Mouse (Mus musculus) CH12.LX (cell line): ENCODE measurements at regions not wholly inside any gene's neighbourhood (a gene's known extent, or its start where the extent isn't known, plus 50 kb on each side); places are given as distances from the start of the nearest gene placed in this dataset.

Experiments
- DNase-seq: peaks from one replicate; pipeline ENCODE4 v3.0.0-alpha.2; 2013; ENCODE audit errors: extremely low read depth
- H3K27ac ChIP-seq: 2 replicates; pipeline ENCODE4 v1.5.1; 2012; ENCODE audit warnings: low read depth, mild to moderate bottlenecking, control low read depth, moderate library complexity; ENCODE audit not compliant: insufficient read depth
- H3K27me3 ChIP-seq: replicated peaks from 2 replicates; pipeline ENCODE3; 2012; ENCODE audit warnings: inconsistent platforms
- H3K36me3 ChIP-seq, 2 experiments: replicated peaks in 1 of 2; 2 replicates each; pipeline versions ENCODE3 to v1.6.1; 2012; ENCODE audit warnings: inconsistent platforms in 1 of 2, low read length in 1 of 2, mild to moderate bottlenecking in 1 of 2, mixed read lengths in 1 of 2, moderate library complexity in 1 of 2; ENCODE audit not compliant: control insufficient read depth in 1 of 2, insufficient read depth in 1 of 2
- H3K4me1 ChIP-seq, 2 experiments: 2 replicates each; pipeline ENCODE4 v1.6.1; 2012; ENCODE audit warnings: inconsistent platforms in 1 of 2, moderate library complexity in 1 of 2; ENCODE audit not compliant: insufficient read depth in 2 of 2, control insufficient read depth in 1 of 2
- H3K4me2 ChIP-seq: 2 replicates; pipeline ENCODE4 v1.6.1; 2012; ENCODE audit warnings: low read depth, mild to moderate bottlenecking, control low read depth; ENCODE audit not compliant: poor library complexity, insufficient read depth, severe bottlenecking
- H3K4me3 ChIP-seq, 3 experiments: fragments of 150-350 bp in 1 of 3; sonication (generic) in 1 of 3; replicated peaks in 1 of 3; 2 replicates each; pipeline versions ENCODE3 to v1.5.1; 2011 to 2012; ENCODE audit warnings: low read depth in 2 of 3, low read length in 2 of 3, mild to moderate bottlenecking in 2 of 3, moderate library complexity in 2 of 3, control low read depth in 1 of 3, improper control_type of control experiment in 1 of 3, inconsistent platforms in 1 of 3, mixed read lengths in 1 of 3; ENCODE audit not compliant: poor library complexity in 1 of 3
- H3K79me2 ChIP-seq: replicated peaks from 2 replicates; pipeline ENCODE4 v1.6.1; 2012; ENCODE audit warnings: mild to moderate bottlenecking, moderate library complexity; ENCODE audit not compliant: control insufficient read depth, poor library complexity, insufficient read depth, severe bottlenecking; ENCODE audit errors: extremely low read depth
- H3K9ac ChIP-seq: 2 replicates; pipeline ENCODE4 v1.6.1; 2012; ENCODE audit warnings: low read depth, mild to moderate bottlenecking, control low read depth, moderate library complexity; ENCODE audit not compliant: insufficient read depth
- H3K9me3 ChIP-seq: replicated peaks from 2 replicates; pipeline ENCODE3; 2012; ENCODE audit warnings: low read length, inconsistent platforms, mixed read lengths
- BHLHE40 ChIP-seq: IDR thresholded peaks from 2 replicates; pipeline ENCODE4 v1.6.1; 2011; ENCODE audit warnings: mild to moderate bottlenecking, low read depth, low read length, improper control_type of control experiment
- CTCF ChIP-seq, 2 experiments: IDR thresholded peaks in 1 of 2; conservative IDR thresholded peaks in 1 of 2; 2 replicates each; pipeline ENCODE4 v1.5.1; 2011 to 2012; ENCODE audit warnings: low read depth in 2 of 2, low read length in 2 of 2, improper control_type of control experiment in 1 of 2, inconsistent platforms in 1 of 2, mild to moderate bottlenecking in 1 of 2, moderate library complexity in 1 of 2
- EP300 ChIP-seq: IDR thresholded peaks from 2 replicates; pipeline ENCODE4 v1.6.1; 2011; ENCODE audit warnings: low read length, improper control_type of control experiment
- IRF4 ChIP-seq: IDR thresholded peaks from 2 replicates; pipeline ENCODE4 v1.6.1; 2014; ENCODE audit warnings: low read depth, mild to moderate bottlenecking, inconsistent platforms, low read length, improper control_type of control experiment
- NELFE ChIP-seq: IDR thresholded peaks from 2 replicates; pipeline ENCODE4 v1.6.1; 2011; ENCODE audit warnings: low read depth, low read length, improper control_type of control experiment
- POLR2AphosphoS2 ChIP-seq: IDR thresholded peaks from 2 replicates; pipeline ENCODE4 v1.6.1; 2011; ENCODE audit warnings: low read depth, low read length, improper control_type of control experiment
- RAD21 ChIP-seq: IDR thresholded peaks from 2 replicates; pipeline ENCODE4 v1.6.1; 2011; ENCODE audit warnings: low read depth, mild to moderate bottlenecking, low read length, improper control_type of control experiment, moderate library complexity
- SMC3 ChIP-seq: IDR thresholded peaks from 2 replicates; pipeline ENCODE4 v1.6.1; 2011; ENCODE audit warnings: low read depth, low read length, improper control_type of control experiment
- TBP ChIP-seq: conservative IDR thresholded peaks from 2 replicates; pipeline ENCODE4 v1.6.1; 2011; ENCODE audit warnings: low read depth, low read length, improper control_type of control experiment
- TCF12 ChIP-seq: IDR thresholded peaks from 2 replicates; pipeline ENCODE4 v1.6.1; 2014; ENCODE audit warnings: low read depth, mild to moderate bottlenecking, inconsistent platforms, low read length, improper control_type of control experiment
- dilution Hi-C: fragments of 300-500 bp; cut with MboI; formaldehyde crosslinking; loops from 2 replicates; pipeline ENCODE4 v1.14.3; 2020; ENCODE audit warnings: low sequenced_read_pairs; ENCODE audit not compliant: extremely low pct_unique_long_range_greater_than_20kb, extremely low pct_ligation_motif_present
- in situ Hi-C: fragments of 300-500 bp; cut with MboI; formaldehyde crosslinking; loops from 3 replicates; pipeline ENCODE4 v1.14.3; 2019; ENCODE audit warnings: low sequenced_read_pairs, low pct_ligation_motif_present, low pct_unique_long_range_greater_than_20kb, mixed read lengths

DNA sequence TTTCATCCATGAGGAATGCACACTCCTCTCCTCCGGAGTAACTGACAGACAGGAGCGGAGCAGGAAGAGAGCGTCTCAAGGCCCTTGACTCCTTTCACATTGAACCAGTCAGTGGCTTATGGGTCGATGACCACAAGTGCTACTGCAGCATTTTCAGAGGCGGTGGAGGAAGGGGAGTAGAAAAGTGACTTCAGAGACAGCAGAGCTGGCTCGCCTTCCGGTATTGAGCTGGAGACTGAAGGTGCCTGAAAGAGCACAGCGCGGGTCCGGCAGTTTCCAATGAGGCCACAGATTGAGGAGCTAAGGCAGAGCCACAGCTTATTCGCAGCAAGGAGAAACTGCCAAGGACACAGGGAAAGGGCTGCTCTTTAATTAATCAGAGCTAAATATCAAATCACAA lies 220.2 kb upstream of the Irak1bp1 start:
- DNase-seq = no peak
- Histone ChIP-seq H3K4me2 (no peak overlapping the region), H3K4me3 (no peak overlapping the region), H3K79me2 (no peaks in the 10 kb centered on the region), H3K36me3 (no peaks in the 10 kb centered on the region), H3K27ac (no peak overlapping the region), H3K27me3 (no peaks in the 10 kb centered on the region), H3K9me3 (no peaks in the 10 kb centered on the region), H3K4me1 (peaks cover 0 to 15% of the 10 kb centered on the region in 2 experiments; a peak in 2 of 4 replicates), H3K9ac (no peak overlapping the region)
- in situ Hi-C loops = no loop called here
- TF ChIP-seq RAD21 (no peak), POLR2AphosphoS2 (no peak), NELFE (no peak), TCF12 (no peak)
- dilution Hi-C loops = no loop called here

DNA sequence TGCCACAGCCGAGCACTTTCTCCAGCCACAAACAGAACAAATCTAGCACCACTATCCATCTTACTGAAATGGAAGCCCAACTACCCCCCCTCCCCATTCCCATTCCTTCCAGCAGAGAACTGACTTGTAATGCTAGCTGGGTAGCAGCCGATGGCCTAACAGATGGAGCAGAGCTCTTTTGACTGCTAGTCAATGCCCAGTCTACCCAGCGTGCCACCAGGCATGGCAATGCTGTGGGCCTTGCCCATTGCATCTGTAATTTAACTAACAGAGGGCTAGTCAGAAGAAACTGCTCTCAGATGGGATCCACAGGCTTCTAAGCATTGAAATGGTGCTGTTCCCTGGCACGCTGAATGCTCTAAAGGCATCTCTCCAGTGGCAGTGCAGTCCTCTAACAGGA lies 219.4 kb upstream of the Irak1bp1 start:
- TF ChIP-seq TBP (no peak), BHLHE40 (no peak)
- TF ChIP-seq, all 38 proteins: peak for 0
- Histone ChIP-seq H3K9me3 (no peaks in the 10 kb centered on the region), H3K27me3 (no peaks in the 10 kb centered on the region), H3K4me3 (no peak overlapping the region), H3K27ac (no peak overlapping the region), H3K9ac (no peak overlapping the region), H3K79me2 (no peaks in the 10 kb centered on the region), H3K4me2 (no peak overlapping the region), H3K4me1 (peaks cover 0 to 15% of the 10 kb centered on the region in 2 experiments; a peak in 2 of 4 replicates), H3K36me3 (no peaks in the 10 kb centered on the region)
- DNase-seq = no peak
- in situ Hi-C loops (no loop called here), dilution Hi-C loops (no loop called here)

DNA sequence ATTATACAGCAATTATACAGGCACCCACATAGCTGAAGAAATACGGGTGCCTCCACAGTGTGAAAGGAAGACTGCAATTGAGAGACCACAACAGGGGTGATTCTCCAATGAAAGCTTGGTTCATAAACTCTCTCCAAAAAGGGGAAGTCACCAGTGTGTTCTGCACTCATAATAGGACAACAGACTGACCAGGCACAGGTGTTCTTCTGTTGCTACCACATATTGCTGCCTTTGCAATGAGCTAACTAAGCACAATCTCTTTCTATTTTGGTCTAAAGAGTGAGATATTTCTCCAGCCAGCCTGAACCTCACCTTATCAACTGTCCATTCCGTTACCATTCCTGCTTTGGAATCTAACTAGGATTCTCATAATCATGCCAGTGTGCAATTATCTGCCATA lies 216.8 kb upstream of the Irak1bp1 start:
- Histone ChIP-seq H3K79me2 (no peaks in the 10 kb centered on the region), H3K9me3 (no peaks in the 10 kb centered on the region), H3K4me3 (no peak overlapping the region), H3K9ac (no peak overlapping the region), H3K4me1 (peaks cover 0 to 15% of the 10 kb centered on the region in 2 experiments; a peak in 2 of 4 replicates), H3K27ac (no peak overlapping the region), H3K36me3 (no peaks in the 10 kb centered on the region), H3K27me3 (no peaks in the 10 kb centered on the region), H3K4me2 (peak overlapping the region; percentile 2; the same call in 1 of the 2 replicates)
- DNase-seq = peak; percentile 56
- dilution Hi-C loops = no loop called here
- TF ChIP-seq TCF12 (peak; percentile 30; the same call in 1 of the 2 replicates), IRF4 (peak; percentile 7; the same call in 1 of the 2 replicates), RAD21 (no peak), SMC3 (no peak), CTCF (conservative IDR thresholded peaks at IDR 0.05 in 1 of 2, IDR thresholded peaks at IDR 0.05 in 1 of 2; ENCODE audit: low read depth in 2 of 2, low read length in 2 of 2) (no peak), EP300 (peak; percentile 53)
- in situ Hi-C loops = no loop called here
